Mouse (Mus musculus) layer of hippocampus, postnatal 25 days (tissue): ENCODE measurements around the gene Tmeff1. TPM values are rescaled to one million over a fixed set of nuclear protein-coding genes. Genes with fewer than 3 reads are reported as not detected.

Source experiments
- DNase-seq, 2 experiments: peaks; one replicate each; pipeline ENCODE4 v3.0.0; 2022; ENCODE audit warnings: mixed read lengths in 2 of 2, low spot score in 1 of 2; ENCODE audit errors: extremely low spot score in 1 of 2
- total RNA-seq, 2 experiments: library from RNA; stranded (reverse); gene quantifications; 2 replicates each; pipeline ENCODE4 v1.2.3; 2021

Gene Tmeff1
- total RNA-seq, 2 experiments from 2014 or later = 130 to 137 TPM

DNA sequence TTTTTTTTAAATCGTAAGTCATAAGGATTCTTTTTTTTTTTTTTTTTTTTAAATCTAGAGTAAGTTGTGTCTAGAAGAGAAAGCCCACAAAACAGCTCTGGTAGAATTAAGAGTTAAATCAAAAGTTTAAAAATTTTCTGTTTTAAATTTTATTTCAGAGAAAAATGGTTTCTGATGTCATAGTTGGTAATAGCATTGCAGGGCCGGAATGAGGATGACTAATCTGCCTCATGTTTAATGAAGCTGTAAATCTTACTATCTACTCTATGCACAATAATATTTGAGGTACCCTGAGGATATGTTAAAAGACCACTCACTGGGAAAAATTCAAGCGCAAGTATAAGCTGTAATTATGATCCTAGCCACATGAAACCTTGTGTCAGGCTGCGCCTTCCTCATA, 30.5 kb downstream of the Tmeff1 start:
- no peak for DNase-seq

- DNase-seq = no peak
Observed at GRCm38 (mm10) chr4:48617201-48617600, 32.2 kb downstream of the Tmeff1 start.

DNA sequence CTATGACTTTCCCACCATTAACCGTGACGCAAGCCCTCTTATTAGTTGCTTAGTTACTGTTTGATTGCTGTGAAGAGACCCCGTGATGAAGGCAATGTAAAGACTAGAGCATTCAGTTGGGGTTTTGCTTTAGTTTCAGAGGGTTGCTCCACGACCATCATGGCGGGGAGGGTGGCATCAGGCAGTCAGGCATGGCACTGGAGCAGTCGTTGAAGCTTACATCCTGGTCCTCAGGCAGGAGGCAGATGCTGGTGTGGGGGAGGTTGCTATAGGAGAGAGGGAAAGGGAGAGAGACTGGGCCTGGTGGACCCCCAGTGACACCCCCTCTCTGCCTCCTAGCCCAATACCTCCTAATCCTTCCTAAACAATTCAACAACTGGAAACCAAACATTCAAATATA, 35.1 kb downstream of the Tmeff1 start:
- DNase-seq = no peak

DNA sequence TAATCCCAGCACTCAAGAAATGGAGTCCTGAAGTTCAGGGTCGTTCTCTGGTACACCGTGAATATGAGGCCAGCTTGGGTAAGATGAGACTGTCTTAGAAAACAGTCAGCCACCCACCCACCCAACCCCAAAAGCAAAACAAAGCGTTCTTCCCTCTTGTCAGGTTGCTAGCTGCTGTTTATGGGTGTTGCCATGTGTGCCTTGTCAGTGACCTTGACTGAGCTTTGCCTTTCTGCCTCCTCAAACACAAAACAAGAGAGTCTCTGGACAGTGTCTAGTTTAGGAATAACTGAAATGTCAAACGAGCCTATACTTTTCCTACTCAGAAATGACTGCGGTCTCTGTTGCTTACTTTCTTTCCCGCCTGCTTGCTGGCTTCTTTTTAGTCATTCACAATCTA, 37.3 kb downstream of the Tmeff1 start:
- DNase-seq = no peak

DNA sequence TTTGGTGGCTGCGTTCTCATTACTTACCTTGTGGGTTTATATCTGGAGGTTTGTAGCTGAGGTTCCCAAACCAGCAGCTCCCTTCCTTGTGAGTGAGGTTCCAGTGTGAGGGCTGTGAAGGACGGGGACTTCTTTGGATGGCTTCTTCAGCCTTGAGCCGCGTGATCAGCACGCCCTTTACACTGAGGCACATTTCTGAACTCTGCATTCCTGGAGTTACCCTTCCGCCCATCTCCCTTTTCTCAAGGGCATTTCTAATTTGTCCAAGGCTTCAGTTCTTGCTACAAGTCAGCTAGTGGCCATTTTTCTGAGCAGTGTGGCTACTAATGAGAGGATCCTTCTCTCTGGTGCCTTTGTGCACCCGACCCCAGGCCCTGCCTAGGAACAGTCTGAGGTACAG, 38.0 kb downstream of the Tmeff1 start:
- DNase-seq = no peak

DNA sequence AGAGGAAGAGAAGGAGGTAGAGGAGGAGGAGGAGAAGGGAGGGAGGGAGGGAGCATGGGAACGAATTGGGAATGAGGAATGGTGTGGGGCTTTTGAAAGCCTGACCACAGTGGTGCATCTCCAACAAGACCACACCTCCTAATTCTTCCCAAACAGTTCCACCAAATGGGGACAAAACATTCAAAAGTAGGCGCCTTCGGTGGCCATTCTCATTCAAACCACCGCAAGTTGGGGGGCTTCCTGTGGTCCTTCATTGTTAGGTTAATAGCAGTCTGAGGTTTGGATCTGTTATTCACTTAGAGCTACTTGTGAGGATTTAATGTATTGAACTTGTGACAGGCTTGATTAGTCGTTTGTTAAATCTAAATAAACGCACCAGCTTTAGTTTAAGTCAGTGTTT, 40.0 kb downstream of the Tmeff1 start:
- no peak for DNase-seq

DNA sequence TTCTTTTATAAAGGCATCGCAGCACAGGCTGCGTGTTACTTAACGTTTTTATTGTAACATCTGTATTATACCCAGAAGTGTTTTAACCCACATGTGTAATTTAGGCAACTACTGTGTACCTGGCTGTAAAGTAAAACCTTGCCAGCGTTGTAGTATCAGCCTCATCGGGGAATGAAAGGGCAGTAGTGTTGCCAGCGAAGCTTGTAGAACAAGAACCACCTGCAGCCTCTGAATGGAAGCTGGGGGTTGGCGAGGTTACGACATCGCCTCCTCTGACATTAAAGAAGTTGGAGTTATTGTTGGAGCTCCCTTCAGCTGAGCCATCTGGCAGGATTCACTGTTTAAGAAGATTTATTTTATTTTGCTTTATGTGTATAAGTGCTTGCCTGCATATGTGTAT, 40.9 kb downstream of the Tmeff1 start:
- DNase-seq = no peak

- no peak for DNase-seq
Observed at GRCm38 (mm10) chr4:48629445-48629844, 44.5 kb downstream of the Tmeff1 start.

GRCm38 (mm10) chr4:48633529-48633928, 48.6 kb downstream of the Tmeff1 start:
- no peak for DNase-seq

- no peak for DNase-seq
Observed at GRCm38 (mm10) chr4:48634058-48634457, 49.1 kb downstream of the Tmeff1 start.

GRCm38 (mm10) chr4:48636831-48637230, 51.9 kb downstream of the Tmeff1 start:
- DNase-seq = no peak

GRCm38 (mm10) chr4:48638132-48638531, 53.2 kb downstream of the Tmeff1 start:
- DNase-seq = no peak

- no peak for DNase-seq
Observed at GRCm38 (mm10) chr4:48639503-48639902, 54.5 kb downstream of the Tmeff1 start.

GRCm38 (mm10) chr4:48643801-48644200, 58.8 kb downstream of the Tmeff1 start:
- no peak for DNase-seq

- no peak for DNase-seq
Observed at GRCm38 (mm10) chr4:48646143-48646542, 61.2 kb downstream of the Tmeff1 start.

DNA sequence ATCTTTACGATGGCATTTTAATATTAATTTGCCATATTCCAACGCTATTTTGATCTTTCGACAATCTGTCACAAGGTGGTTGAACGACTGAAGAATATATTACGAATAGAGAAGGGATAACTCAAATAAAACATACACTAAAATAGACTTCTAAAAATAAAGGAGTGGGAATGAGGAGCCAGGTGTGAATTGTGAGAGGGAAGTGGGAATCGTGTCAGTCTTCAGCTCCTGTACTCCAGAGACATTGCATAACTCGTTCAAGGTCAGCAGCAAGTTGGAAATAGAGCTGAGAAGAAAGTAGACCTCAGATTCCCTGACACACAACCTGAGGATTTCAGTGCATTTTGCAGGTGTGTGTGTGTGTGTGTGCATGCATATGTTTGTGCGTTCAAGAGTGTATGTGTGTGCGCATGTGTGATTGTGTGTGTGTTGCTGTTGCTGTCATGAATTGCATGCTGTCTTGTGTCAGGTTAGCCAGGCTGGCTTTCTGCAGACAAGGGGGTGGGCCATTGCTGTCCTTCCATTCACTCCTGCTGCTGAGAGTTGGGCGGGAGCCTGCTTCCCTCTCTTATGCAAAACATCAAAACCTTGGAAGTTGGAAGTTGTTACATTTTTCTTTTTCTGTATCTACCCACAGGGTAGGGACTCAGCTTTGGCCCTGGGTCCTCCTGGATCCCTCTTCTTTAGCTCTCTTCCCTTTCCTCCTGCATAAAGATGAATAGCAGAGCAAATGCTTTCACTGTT, 65.8 kb downstream of the Tmeff1 start:
- DNase-seq = no peak

GRCm38 (mm10) chr4:48654118-48654517, 69.1 kb downstream of the Tmeff1 start:
- DNase-seq = no peak

DNA sequence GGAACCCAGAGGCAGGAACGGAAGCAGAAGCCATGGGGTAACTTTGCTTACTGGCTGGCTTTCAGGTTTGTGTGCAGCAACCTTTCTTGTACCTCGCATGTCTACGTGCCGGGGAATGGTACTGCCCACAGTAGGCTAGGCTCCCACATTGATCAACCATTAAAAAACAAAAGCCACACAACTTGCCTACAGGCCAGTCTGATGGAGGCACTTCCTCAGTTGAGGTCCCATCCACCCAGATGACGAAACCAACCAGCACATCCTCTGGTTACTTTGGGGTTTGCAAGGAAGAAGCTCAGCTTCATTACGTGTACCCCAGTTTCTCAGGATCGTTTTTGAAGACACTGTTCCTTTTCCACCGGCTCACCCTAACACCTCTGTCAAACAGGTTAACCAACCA, 71.6 kb downstream of the Tmeff1 start:
- no peak for DNase-seq

- no peak for DNase-seq
Observed at GRCm38 (mm10) chr4:48660144-48660543, 75.2 kb downstream of the Tmeff1 start.

- no peak for DNase-seq
Observed at GRCm38 (mm10) chr4:48660619-48661575, 75.9 kb downstream of the Tmeff1 start.

DNA sequence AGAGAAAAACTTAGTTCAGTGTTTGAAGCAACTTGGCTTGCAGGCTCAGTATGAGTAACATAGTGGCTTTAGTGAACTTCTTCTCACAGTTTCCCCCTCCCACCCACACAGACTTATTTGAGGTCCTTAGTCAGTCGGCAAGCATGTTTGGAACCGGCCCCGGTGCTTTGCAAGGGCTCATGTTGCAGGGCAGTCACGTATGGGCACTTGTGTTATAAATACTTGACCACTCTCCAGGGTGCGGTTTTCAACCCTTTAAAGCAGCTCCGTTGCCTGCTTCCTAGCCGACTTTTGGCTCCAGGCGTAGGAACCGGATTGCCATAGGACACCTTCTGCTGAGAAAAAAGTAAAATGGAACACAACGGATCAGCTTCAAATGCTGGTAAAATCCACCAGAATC, 78.3 kb downstream of the Tmeff1 start, which contains the start of gene Cavin4:
Cavin4 (plus strand) TSS at position 244 of the 400 bp plus-strand sequence.
- DNase-seq = no peak
